Mouse (Mus musculus): Measurements from ENCODE around the gene Ubqln4.

GRCm38 (mm10) chr3:88548180-88548917, 5.2 kb upstream of the Ubqln4 start, which contains the start of gene Rab25:
- TF ChIP-seq POLR2A (IDR thresholded peaks at IDR 0.05; ENCODE audit: low read depth, low read length) (no peak), CTCF (IDR thresholded peaks at IDR 0.05; ENCODE audit: borderline replicate concordance, insufficient read depth, low read length) (no peak)
